Mouse (Mus musculus) C2C12 (cell line): ENCODE data around the gene Borcs8.

ENCODE experiments used
- CTCF ChIP-seq: IDR thresholded peaks from one replicate; pipeline ENCODE4 v1.5.1; 2011; ENCODE audit not compliant: control insufficient read depth, insufficient read depth, insufficient read length
- FOSL1 ChIP-seq: IDR thresholded peaks from one replicate; pipeline ENCODE4 v1.8.0; 2011; ENCODE audit warnings: mild to moderate bottlenecking, low read length; ENCODE audit not compliant: poor library complexity, insufficient read depth, severe bottlenecking
- MAX ChIP-seq: IDR thresholded peaks from one replicate; pipeline ENCODE4 v1.6.1; 2011; ENCODE audit warnings: mild to moderate bottlenecking, control low read depth
- MYOD1 ChIP-seq: IDR thresholded peaks from one replicate; pipeline ENCODE4 v1.6.1; 2011; ENCODE audit warnings: low read depth; ENCODE audit not compliant: control insufficient read depth, insufficient read length

DNA sequence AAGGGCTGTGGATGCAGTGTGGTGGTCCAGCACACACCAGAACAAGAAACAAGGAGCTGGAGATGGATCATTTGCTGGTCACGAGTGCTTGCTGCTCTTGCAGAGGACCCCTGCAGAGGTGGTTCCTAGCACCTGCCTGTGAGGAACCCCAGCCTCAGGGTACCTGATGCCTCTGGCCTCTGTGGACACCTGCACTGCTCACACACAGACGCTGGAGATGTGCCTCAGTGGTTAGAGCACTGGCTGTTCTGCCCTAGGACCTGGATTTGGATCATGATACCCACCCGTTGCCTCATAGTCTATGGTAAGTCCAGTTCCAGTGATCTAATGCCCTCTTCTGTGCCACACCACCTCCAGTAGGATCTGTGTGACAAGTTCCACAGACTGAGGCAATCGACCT lies 2.7 kb upstream of the Borcs8 start:
- no peak for TF ChIP-seq CTCF
- no peak for TF ChIP-seq MYOD1
- TF ChIP-seq FOSL1, result no peak
- TF ChIP-seq MAX, result no peak
